Mouse (Mus musculus) kidney, adult 18-20 months (tissue): ENCODE results near the gene Cobl.

ENCODE experiments used
- DNase-seq: peaks from one replicate; pipeline ENCODE4 v3.0.0; 2021

Gene Cobl

DNA sequence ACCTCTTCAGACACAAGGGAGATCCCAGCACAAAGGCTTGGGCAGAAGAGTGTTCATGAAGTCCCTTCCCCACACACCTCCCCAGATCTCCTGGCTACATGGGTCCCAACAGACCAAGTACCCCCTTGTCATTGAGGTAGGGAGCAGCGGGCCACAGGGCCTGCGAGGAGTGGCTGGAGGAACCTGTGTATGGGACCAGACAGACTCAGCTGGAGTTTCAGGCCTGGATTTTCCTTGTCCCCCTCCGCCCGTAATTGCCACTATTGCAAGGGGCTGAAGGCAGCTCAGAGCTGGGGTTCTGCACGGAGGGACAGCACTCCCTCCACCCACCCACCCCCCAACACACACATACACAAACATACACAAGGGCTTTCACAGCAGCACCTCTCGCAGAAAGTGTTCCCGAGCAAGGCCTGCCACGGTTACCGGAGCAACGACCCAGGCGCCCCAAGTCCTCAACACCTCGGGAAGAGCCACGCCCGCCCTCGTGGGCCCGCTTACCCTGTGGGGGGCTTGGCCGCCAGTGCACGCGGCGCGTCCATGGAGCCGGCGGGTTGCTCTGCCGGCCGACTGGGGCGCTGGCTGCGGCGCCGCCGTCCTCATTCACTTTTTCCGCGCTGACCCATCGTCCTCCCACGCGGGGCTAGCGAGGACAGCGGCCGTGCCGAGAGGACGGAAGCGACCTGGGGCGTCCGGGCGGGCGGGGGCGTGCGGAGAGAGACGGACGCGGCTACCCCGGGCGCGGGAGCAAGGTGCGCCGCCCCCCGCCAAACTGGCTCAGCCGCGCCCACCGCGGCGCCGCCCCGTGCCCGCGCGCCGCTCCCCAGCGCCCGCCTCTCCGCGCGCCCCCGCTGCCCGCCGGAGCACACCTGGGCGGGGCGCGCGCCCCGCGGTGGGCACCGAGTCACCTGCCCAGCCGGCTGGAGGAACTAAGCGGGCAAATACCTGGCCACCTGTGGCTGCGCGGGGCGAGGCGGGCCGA is at the start of gene Cobl:
Gene Cobl (minus strand): TSS at position 780 of the 982 bp plus-strand sequence.
- DNase-seq: peak; percentile 64

DNA sequence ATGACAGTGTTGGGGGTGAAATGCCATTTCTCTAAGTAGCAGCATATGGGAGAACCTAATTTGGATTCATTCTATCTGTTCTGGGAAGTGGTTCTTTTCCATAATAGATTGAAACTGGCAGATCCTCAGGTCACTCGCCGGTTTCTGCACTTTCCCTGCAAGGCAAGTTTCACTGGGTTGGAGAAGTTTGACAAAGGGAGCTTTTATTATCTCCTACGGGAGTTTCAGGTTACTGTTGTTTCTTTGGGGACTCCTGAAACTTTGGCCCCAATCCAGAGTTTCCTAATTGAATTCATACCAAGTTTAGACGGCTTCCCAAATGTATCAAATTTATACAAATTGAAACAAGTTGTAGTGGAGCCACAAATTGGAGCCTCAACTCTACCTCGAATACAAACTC is 49.0 kb upstream of the Cobl start:
- DNase-seq: no peak

GRCm38 (mm10) chr11:12506371-12506890 is 41.7 kb upstream of the Cobl start:
- DNase-seq: no peak

GRCm38 (mm10) chr11:12503756-12504155 is 39.0 kb upstream of the Cobl start:
- DNase-seq: no peak

GRCm38 (mm10) chr11:12501721-12502120 is 37.0 kb upstream of the Cobl start:
- DNase-seq: no peak

GRCm38 (mm10) chr11:12493791-12494190 is 29.0 kb upstream of the Cobl start:
- DNase-seq: no peak

DNA sequence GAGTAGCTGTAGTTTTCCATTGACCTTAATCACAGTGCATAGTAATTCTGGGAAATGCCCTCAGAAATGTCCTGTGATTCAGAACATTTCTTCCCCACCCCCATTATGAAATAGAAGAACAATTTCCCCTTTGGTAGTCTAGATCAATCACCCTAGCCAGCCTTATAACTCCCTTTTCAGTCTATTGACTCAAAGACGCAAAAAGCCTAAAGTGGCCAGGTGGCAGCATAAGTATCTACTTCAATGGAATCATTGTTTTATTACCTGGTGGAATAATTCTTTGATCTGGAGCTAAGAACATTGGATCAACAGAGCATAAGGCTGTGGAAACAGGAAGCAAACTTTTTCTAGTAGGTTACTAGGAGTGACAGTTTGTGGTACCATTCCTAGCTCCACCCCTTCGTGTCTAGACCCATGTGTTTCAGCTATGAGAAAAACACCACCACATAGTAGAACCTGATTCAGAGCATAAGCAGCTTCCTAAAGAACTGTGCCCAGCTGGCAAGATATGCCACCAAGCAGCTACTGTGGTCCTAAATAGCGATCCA is 15.2 kb upstream of the Cobl start:
- no peak for DNase-seq

DNA sequence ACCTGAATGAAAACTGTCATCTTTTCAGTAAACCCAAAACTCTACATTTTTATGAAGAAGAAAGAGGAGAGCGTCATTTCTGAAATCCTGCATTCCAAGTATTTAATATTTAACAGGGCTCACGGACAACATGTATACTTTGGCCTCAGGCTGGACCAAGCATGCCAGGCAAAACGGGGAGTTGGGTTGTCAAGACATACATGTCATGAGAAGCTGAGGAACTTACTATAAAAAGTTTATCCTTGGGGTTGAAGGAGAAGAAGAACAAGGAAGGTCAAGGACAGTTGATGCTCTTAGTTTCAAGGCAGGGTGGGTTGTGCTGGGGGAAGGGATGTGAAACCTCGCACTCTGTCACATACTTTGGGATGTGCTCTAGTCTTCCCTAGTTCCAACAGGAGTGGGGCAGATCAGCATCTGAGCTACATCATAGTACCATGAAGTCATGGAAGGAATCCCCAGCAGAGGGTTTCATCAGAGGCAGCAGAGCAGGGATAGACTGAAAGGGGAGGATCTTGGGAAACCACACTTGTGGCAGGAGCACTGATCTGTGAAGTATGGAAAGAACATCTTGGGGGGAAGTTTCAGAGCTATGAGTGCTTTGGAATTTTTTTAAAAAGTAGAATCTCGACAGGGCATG is 9.7 kb upstream of the Cobl start:
- DNase-seq: peak; percentile 42

DNA sequence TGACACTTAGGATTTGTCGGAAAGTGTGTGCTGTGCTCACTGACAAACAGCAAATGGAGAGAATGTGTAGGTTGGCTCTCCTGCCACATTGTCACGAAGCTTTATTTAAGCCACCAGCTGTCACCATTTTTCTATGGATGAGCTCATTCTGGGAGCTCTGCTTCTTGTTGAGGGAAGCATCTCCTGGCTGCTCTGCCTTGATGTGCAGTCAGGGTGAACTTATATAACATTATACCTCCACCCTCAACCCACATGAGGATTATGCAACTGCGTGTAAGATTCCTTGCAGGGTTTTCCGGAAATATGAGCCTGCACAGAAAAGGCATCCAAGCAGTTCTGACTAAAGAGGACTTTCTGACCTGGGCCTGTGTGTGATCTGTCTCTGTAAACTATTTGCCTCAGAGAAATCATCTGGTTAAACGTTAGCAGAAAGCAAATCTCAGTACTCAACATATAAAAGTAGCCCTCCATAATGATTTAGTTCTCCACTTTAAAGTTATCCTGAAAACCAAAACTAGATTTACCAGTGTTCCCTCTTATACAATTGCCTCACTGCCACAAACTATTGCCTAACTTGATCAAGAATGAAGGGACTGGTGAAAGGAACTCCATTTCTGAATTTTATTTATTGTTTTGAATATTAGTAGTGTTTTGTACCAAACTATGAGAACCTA is 9.0 kb upstream of the Cobl start:
- peak; percentile 43 for DNase-seq

GRCm38 (mm10) chr11:12469638-12470037 is 4.9 kb upstream of the Cobl start:
- DNase-seq: no peak

DNA sequence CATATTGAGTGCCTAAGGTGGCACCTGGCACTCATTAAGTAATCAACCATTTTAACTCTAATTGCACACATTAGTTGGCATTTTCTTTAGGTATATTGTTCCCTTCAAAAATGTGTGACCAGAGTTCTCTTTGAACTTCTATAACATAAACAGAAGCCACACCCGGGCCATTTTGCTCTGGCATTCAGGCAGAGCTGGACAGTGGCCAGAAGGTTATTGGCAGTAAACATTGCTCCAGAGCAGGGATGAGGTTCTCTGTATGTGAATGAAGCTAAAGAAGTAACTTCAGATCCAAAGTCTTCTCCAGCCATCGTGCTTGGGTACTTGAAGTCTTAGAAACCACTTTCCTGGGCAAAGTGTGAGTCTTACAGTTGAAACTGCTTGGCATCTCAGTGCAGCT is 3.9 kb upstream of the Cobl start:
- DNase-seq: no peak

DNA sequence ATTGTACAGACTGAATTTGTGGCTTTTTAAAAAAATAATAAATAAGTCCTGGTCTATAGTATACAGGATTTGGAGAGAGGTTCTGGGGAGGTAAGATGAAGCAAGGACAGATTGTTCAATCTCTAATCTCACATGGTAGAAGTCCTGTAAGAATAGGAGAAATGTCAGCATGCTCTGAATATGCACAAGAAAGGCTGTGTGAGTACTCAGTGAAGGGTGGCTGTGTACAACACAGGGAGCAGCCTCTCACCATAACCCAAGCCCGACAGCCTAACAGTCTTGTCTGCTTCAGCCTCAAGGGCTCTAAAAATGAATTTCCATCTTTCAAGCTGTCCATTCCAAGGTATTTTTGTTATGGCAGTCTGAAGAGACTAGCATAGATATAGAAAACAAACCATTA is 3.1 kb upstream of the Cobl start:
- DNase-seq: no peak

DNA sequence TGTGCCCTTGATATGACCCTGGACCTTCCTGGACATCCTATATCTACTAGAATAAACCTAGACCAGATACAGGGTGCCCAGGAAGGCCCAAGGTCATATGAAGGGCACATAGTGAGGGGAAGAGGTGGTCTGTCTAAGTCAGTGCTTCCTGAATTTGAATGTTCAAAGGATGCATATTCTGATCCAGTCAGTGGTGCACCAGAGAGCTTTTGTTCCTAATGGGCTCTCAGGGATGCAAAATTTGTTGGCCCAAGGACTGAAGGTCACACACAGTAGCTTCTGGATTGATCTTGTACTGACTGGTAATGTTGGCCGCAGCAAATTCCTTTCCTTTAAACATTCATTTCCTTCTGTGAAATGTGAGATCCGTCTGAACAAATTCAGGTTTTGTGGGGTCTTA is 2.5 kb upstream of the Cobl start:
- no peak for DNase-seq

DNA sequence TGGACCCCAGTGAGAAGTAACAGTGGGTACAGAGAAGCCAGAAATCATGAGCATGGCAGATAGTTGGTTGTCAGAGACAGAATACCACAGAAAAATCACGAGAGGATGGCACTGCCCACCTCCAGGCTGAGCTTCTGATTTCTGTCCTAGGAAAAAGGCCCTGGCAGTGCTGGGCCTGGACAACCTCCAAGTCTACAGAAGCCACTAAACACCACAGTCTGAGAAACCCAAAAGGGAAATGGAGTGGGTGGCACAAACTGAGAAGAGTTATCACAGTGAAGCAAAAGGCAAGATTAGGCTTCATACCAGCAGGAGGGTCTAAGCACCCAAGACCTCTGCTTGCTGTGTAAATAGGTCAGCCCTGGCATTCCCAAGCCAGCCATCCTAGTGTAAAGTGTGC is 1.8 kb upstream of the Cobl start:
- no peak for DNase-seq

DNA sequence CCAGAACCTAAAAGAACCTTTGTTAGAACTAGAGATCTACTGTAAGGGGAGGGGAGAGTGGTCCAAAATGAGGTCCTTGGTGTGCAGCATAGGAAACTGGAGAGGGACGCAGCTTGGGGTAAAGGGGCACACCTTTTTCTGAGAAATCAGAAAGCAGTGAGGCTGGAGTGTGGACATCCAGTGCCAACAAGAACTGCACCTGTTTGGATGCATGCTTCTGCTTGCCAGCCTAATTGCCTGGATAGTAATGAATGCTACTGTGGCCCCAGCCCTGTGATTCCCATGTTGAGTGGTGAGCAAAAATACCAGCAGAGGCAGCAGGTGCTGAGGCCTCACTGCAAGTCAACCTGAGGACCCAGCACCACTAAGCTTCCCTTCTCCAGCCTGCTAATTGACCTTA is 469 bp upstream of the Cobl start:
- peak; percentile 46 for DNase-seq

- DNase-seq: peak; percentile 54
These were observed 1.1 kb downstream of the Cobl start for GRCm38 (mm10) chr11:12463615-12464170.

- no peak for DNase-seq
These were observed 4.8 kb downstream of the Cobl start for GRCm38 (mm10) chr11:12459781-12460581.

GRCm38 (mm10) chr11:12458814-12459213 is 5.9 kb downstream of the Cobl start:
- DNase-seq: no peak

DNA sequence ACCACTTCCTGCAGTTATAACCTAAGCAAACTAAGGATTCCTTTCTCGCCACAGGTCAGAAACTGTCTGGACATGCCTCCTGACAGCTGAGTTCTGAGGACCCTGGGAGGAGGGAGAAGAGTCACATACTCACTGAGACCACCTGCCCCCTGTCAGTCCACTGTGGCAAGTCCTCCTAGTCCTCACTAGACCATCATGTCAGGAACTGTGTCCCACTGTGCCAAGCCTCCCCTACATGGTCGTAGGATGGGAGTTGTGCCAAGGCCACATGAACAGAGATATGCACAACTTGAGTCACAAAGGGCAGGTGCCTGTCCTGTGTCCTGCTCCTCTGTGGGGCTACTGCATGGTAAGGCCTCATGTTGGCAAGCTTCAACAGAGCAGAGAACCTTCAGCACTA is 6.4 kb downstream of the Cobl start:
- no peak for DNase-seq

DNA sequence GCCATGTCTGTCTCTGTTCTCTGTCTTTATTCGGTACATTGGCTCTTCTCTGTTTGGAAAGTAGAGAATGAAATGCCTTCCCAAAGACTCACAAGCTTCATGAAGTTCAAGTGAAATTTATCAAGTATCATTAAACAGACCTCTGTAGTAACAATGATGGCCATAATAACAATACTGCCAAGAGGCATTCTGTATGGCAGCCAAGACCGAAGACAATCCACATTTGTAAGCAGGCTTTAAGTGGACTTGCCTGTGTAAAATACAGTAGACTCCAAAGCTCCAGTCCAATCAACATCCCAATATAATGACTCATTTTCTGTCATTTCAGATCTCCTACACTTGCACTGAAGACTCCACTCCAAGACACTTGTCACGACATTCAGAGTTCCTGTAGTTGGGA is 16.7 kb downstream of the Cobl start:
- no peak for DNase-seq

- no peak for DNase-seq
These were observed 19.5 kb downstream of the Cobl start for GRCm38 (mm10) chr11:12445222-12445621.

DNA sequence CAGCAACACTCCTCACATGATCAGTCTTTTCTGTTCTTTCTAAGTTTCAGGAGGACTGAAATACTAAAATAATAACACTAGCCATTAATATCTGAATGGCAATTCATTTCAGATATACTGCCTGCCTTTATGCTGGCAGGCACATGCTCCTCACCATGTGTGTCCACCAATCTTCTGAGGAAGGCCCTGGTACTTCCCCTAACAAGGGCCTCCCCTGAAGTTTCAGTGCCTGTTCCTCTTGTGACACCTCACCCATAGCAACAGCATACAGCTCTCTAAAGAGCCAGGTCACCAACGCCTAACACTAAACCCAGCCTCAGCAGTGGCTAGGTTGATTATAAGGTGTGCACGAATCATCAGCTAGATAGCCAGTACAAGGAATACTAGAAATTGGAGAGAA is 20.5 kb downstream of the Cobl start:
- DNase-seq: no peak
